Mouse (Mus musculus) bone marrow macrophage, adult 2 months (primary cell): ENCODE measurements around the gene Tnc.

Experiments used
- CTCF ChIP-seq: IDR thresholded peaks from 2 replicates; pipeline ENCODE4 v1.5.1; 2012; ENCODE audit warnings: low read depth, mild to moderate bottlenecking, low read length, moderate library complexity
- POLR2A ChIP-seq: IDR thresholded peaks from 2 replicates; pipeline ENCODE4 v1.6.1; 2012; ENCODE audit warnings: mild to moderate bottlenecking, low read depth, low read length, borderline replicate concordance

- no peak for TF ChIP-seq POLR2A
- no peak for TF ChIP-seq CTCF
These were observed 26.7 kb downstream of the Tnc start for GRCm38 (mm10) chr4:64020151-64020550.
